Mouse (Mus musculus): Measurements from ENCODE around the gene Tyms.

DNA sequence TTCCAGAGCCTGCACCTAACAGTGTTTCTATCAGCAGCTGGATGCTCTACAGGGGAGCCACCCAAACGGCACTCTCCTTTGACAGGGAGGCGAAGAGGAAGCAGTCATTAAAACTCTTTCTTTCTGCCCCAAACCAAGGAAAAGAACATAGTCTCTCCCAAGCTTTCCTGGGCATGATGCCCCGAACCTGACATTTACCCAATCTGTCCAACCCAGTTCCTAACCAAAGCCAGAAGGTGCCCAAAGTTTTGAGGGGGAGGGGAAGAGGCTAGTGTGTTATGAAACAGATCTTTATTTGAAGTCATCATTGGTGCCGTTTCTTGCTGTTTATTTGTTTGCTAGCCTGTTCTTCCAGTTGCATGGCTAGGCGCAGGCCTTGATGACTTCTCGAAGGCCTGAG lies 22.3 kb upstream of the Tyms start:
- TF ChIP-seq CTCF (IDR thresholded peaks at IDR 0.05; ENCODE audit: extremely low read depth, insufficient read depth, insufficient read length, insufficient replicate concordance) (no peak), POLR2A (IDR thresholded peaks at IDR 0.05; ENCODE audit: low read depth, low read length) (no peak)
